Mouse (Mus musculus) heart, adult 2 months (tissue): ENCODE measurements around the gene Cptp.

ENCODE experiments used
- CTCF ChIP-seq: fragments of 200-600 bp; IDR thresholded peaks from 2 replicates; pipeline ENCODE4 v1.8.1; 2022; ENCODE audit warnings: antibody characterized with exemption, mild to moderate bottlenecking, moderate library complexity
- EP300 ChIP-seq: fragments of 200-500 bp; IDR thresholded peaks from 2 replicates; pipeline ENCODE4 v1.6.1; 2011; ENCODE audit warnings: low read depth, low read length, control low read depth; ENCODE audit not compliant: insufficient read depth

- TF ChIP-seq CTCF, result no peak
- TF ChIP-seq EP300, result no peak
These were observed 19.3 kb downstream of the Cptp start for GRCm38 (mm10) chr4:155849792-155850451.
